In the genomic region with DNA sequence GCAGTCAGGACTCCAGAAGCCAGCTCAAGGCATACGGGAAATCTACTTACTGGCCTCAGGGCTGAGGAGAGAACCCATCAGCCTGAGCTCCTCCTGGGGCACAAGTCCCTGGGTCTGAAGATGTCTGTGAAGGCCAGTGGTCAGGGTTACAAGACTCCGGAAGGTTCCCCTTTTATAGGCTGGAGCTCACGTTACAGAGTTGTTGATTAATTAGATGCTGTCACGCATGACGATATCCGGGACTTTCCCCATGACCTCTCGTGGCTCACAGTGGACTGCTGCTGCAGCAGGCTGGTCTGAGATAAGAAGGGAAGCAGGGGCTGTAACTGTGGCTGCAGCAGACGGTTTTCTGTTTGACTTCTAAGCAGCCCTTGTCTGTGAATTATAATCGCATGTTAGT, we compare ENCODE assay signal across 9 mouse cellular contexts. TPM values are rescaled to one million over a fixed set of nuclear protein-coding genes. Genes with fewer than 3 reads are reported as not detected.
DNase-seq lines count a peak whose midpoint lies in the region; ATAC-seq and TF ChIP-seq lines count a peak whose summit lies in the region.
"Had no signal": no experiment of that assay in that cellular context is flagged by ENCODE, and none has a peak within 500 bp of the region (broad histone marks: within the 10 kb centered on the region; RNA-seq: fewer than 3 reads in every experiment).

No protein-coding gene starts in this region.

- no peak for ATAC-seq in forebrain, embryonic 15.5 days (replicated peaks)

- H3K27ac ChIP-seq in forebrain, embryonic 15.5 days (replicated peaks) = no peak overlapping the region
- H3K27ac ChIP-seq: embryonic facial prominence, embryonic 13.5 days had no signal

- H3K9ac ChIP-seq in forebrain, embryonic 15.5 days (replicated peaks) = no peak overlapping the region
- H3K9ac ChIP-seq: embryonic facial prominence, embryonic 13.5 days had no signal

- DNase-seq in adrenal gland, postnatal 36 days = peak; percentile 59 to 68
- DNase-seq in heart, postnatal 36 days = peak; percentile 51
- DNase-seq in liver = peak; percentile 46
- peak; percentile 77 for DNase-seq in naive thymus-derived CD4-positive, alpha-beta T cell, adult 2 months (ENCODE audit: low read depth)
- no peak for DNase-seq in frontal cortex, postnatal 25 days (ENCODE audit: low spot score in 2 of 2)
- no peak for DNase-seq in left cerebral cortex, postnatal 36 days (ENCODE audit: low spot score in 2 of 2)

- 56% methylated on average over 9 of the region's 9 CpGs for WGBS in forebrain, embryonic 15.5 days

- H3K4me2 ChIP-seq in forebrain, embryonic 15.5 days (replicated peaks) = no peak overlapping the region
- H3K4me2 ChIP-seq: embryonic facial prominence, embryonic 13.5 days had no signal

- peaks cover 75% of the 10 kb centered on the region for H3K27me3 ChIP-seq in E14TG2a.4 (ENCODE audit: insufficient read depth, low read length)
- H3K27me3 ChIP-seq in forebrain, embryonic 15.5 days = no peaks in the 10 kb centered on the region

- H3K9me3 ChIP-seq in E14TG2a.4 (ENCODE audit: low read length) = no peaks in the 10 kb centered on the region
- H3K9me3 ChIP-seq in forebrain, embryonic 15.5 days = no peaks in the 10 kb centered on the region
- H3K9me3 ChIP-seq: embryonic facial prominence, embryonic 13.5 days had no signal

- H3K4me3 ChIP-seq in E14TG2a.4 (replicated peaks; ENCODE audit: low read length) = peak overlapping the region; percentile 46; the same call in 1 of the 2 replicates
- no peak overlapping the region for H3K4me3 ChIP-seq in forebrain, embryonic 15.5 days
- H3K4me3 ChIP-seq: embryonic facial prominence, embryonic 13.5 days had no signal

- intact Hi-C loops in heart, postnatal 36 days (cut with DNase I) = no loop called here
- intact Hi-C loops in left cerebral cortex, postnatal 36 days (cut with DNase I) = no loop called here

- H3K36me3 ChIP-seq in E14TG2a.4 (ENCODE audit: insufficient read depth, low read length) = no peaks in the 10 kb centered on the region
- H3K36me3 ChIP-seq in forebrain, embryonic 15.5 days = no peaks in the 10 kb centered on the region
- H3K36me3 ChIP-seq: embryonic facial prominence, embryonic 13.5 days had no signal

- H3K4me1 ChIP-seq in E14TG2a.4 (replicated peaks; ENCODE audit: low read depth, low read length) = peaks cover 38% of the 10 kb centered on the region
- H3K4me1 ChIP-seq in forebrain, embryonic 15.5 days = no peaks in the 10 kb centered on the region

- TF ChIP-seq CTCF in E14TG2a.4 (conservative IDR thresholded peaks at IDR 0.05; ENCODE audit: low read length) = no peak

RNA-seq across cellular contexts. Expression of a gene that starts 1.2 kb away (rescaled TPM):
- 1 to 10 TPM; 6.1 to 6.8 TPM for total RNA-seq in adrenal gland, postnatal 36 days (2021)
- 1 to 10 TPM; 3.6 to 3.9 TPM for total RNA-seq in heart, postnatal 36 days (2021)
- polyA plus RNA-seq in forebrain, embryonic 15.5 days (2015; fragmentation: Nextera tagmentation; extraction: Ambion mirVana) = 0.53 and 0.59 TPM in 2 replicates
- under 1 TPM; 0.32 to 0.91 TPM for total RNA-seq in left cerebral cortex, postnatal 36 days (2021)

RNA-seq across cellular contexts. Expression of a gene that starts 28.8 kb away (rescaled TPM):
- total RNA-seq in adrenal gland, postnatal 36 days (2021) = 10 to 100 TPM; 47.5 to 53.3 TPM
- total RNA-seq in heart, postnatal 36 days (2021) = 10 to 100 TPM; 29.2 to 31.2 TPM
- 54.7 and 55.4 TPM in 2 replicates for polyA plus RNA-seq in forebrain, embryonic 15.5 days (2015; fragmentation: Nextera tagmentation; extraction: Ambion mirVana)
- total RNA-seq in left cerebral cortex, postnatal 36 days (2021) = 10 to 100 TPM; 38.4 to 51.8 TPM

RNA-seq across cellular contexts. Expression of a gene that starts 34.2 kb away (rescaled TPM):
- 1 to 10 TPM; 4.2 to 6.9 TPM for total RNA-seq in adrenal gland, postnatal 36 days (2021)
- total RNA-seq in heart, postnatal 36 days (2021) = 10 to 100 TPM; 10.4 to 15.1 TPM
- 3.2 and 3.6 TPM in 2 replicates for polyA plus RNA-seq in forebrain, embryonic 15.5 days (2015; fragmentation: Nextera tagmentation; extraction: Ambion mirVana)
- total RNA-seq in left cerebral cortex, postnatal 36 days (2021) = 10 to 100 TPM; 14.5 to 14.8 TPM

Comparison
In these comparisons a context has a peak if more than half of its experiments do, and no peak if none do; other contexts are left out.
1. DNase-seq: peak in adrenal gland, postnatal 36 days (2 of 2), heart, postnatal 36 days (2 of 2), liver (single experiment) and naive thymus-derived CD4-positive, alpha-beta T cell, adult 2 months (single experiment); none in frontal cortex, postnatal 25 days (0 of 2) and left cerebral cortex, postnatal 36 days (0 of 2).